Mouse (Mus musculus) midbrain, embryonic 13.5 days (tissue): ENCODE measurements around the gene Cblb. TPM values are rescaled to one million over a fixed set of nuclear protein-coding genes. Genes with fewer than 3 reads are reported as not detected.
A peak's percentile ranks its signal among the peaks of the same experiment; 100 is the strongest.

Source experiments
- ATAC-seq: fragments of 200-750 bp; cut with Nextera tagmentation; 2 replicates; pipeline ENCODE4 v1.8.0; 2017; ENCODE audit warnings: mild to moderate bottlenecking, moderate TSS enrichment, moderate library complexity
- H3K27ac ChIP-seq: fragments of 300-500 bp; sonication (generic); 2 replicates; pipeline ENCODE4 v1.5.1; 2015; ENCODE audit warnings: inconsistent platforms, mild to moderate bottlenecking, moderate library complexity
- H3K27me3 ChIP-seq: fragments of 300-500 bp; sonication (generic); 2 replicates; pipeline ENCODE4 v1.6.1; 2015; ENCODE audit warnings: mild to moderate bottlenecking, inconsistent platforms
- H3K36me3 ChIP-seq: fragments of 300-500 bp; sonication (generic); 2 replicates; pipeline ENCODE4 v1.6.1; 2015; ENCODE audit warnings: mild to moderate bottlenecking, inconsistent platforms
- H3K4me1 ChIP-seq: fragments of 300-500 bp; sonication (generic); replicated peaks from 2 replicates; pipeline ENCODE4 v1.6.1; 2015; ENCODE audit warnings: inconsistent platforms
- H3K4me2 ChIP-seq: fragments of 300-500 bp; sonication (generic); replicated peaks from 2 replicates; pipeline ENCODE4 v1.6.1; 2015; ENCODE audit warnings: moderate library complexity, mild to moderate bottlenecking, inconsistent platforms
- H3K4me3 ChIP-seq: fragments of 300-500 bp; sonication (generic); replicated peaks from 2 replicates; pipeline ENCODE4 v1.5.1; 2015; ENCODE audit warnings: mild to moderate bottlenecking, inconsistent platforms
- H3K9ac ChIP-seq: fragments of 300-500 bp; sonication (generic); replicated peaks from 2 replicates; pipeline ENCODE4 v1.6.1; 2015; ENCODE audit warnings: mild to moderate bottlenecking, inconsistent platforms
- H3K9me3 ChIP-seq: fragments of 300-500 bp; sonication (generic); 2 replicates; pipeline ENCODE4 v1.6.1; 2016; ENCODE audit warnings: mild to moderate bottlenecking, inconsistent platforms
- WGBS: fragments of 180-500 bp; shearing (Covaris S2); methylation state at CpG from one replicate; pipeline ENCODE4 v1.1.7; 2015; 5-methylcytosine and 5-hydroxymethylcytosine counted together
- polyA plus RNA-seq: library from polyadenylated mRNA; unstranded; fragments of >200 nt; fragmentation: Nextera tagmentation; extraction: Ambion mirVana; gene quantifications from 2 replicates; pipeline ENCODE4 v1.2.1, GENCODE M21; 2015

Cblb gene
- polyA plus RNA-seq, 1 experiment from 2014 or later, result 20.1 TPM

DNA sequence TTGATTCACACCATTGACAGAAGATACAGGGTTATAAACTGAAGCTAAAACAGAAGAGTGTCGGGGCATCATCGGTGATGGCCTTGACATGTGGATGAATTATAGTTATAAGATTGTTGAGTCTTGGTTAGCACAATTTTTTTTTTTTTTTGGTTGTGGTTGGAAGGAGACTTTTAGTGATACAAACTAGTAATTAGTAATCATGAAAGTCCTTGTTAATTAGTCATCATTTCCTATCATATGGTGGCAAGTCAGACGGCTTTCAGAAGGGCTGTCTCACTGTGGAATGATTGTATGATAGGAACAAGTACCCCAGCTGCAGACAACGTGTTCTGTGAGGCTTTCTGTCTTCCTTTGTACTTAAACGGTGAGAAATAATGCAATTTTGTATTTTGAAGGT, 76.8 kb downstream of the Cblb start:
- no peak for ATAC-seq

DNA sequence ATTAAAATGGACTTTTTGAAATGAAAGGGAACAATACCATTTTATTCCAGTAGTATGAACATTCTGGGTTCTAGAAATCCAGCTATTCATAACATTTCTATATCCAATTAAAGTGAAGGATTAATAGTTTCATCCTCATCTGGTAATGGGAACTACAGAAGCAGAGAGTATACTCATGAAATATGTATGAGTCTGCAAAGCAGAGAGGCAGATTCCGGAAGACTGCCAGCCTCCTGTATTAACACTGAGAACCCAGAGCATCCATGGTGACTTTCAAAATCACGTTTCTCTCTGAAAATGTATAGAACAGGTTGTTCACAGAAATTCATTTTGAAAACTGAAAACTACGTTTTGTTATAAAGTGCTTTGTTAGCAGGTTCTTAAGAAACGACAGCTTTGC, 83.4 kb downstream of the Cblb start:
- Histone ChIP-seq H3K27me3 (no peaks in the 10 kb centered on the region), H3K4me2 (no peak overlapping the region), H3K4me3 (no peak overlapping the region), H3K4me1 (peaks cover 22% of the 10 kb centered on the region), H3K36me3 (peaks cover 5% of the 10 kb centered on the region), H3K27ac (0 out of 2 replicates have a peak overlapping the region, but pooled peaks have one; percentile 42), H3K9ac (no peak overlapping the region), H3K9me3 (no peaks in the 10 kb centered on the region)
- ATAC-seq, result peak; percentile 77; the same call in 1 of the 2 replicates
- 55% methylated on average over 4 of the region's 4 CpGs for WGBS

More for the DNA sequence above, 76.8 kb downstream of the Cblb start:
- Histone ChIP-seq H3K9ac (no peak overlapping the region), H3K36me3 (peaks cover 3% of the 10 kb centered on the region), H3K4me2 (no peak overlapping the region), H3K9me3 (no peaks in the 10 kb centered on the region), H3K4me3 (no peak overlapping the region), H3K27ac (no peak overlapping the region), H3K27me3 (no peaks in the 10 kb centered on the region), H3K4me1 (no peaks in the 10 kb centered on the region)
- WGBS, result 91% methylated on average over 5 of the region's 5 CpGs

DNA sequence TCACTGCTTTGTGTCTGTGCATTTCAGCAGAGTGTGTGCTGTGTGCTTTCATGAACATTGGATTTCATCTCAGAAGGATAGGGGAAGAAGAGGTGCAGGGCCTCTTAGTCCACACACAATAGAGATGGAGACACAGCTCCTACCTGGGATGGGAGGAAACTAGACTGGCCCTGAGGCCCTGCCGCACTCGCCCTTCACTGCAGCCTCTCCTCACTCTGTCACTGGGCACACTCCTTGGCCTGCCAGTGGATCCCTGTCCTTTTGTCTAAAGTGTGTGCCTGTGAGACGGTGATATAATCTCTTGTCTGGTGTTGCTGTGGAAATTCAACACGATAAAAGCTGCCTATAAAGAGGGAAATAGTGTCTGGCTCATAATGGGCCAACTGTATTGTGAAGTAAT, 88.0 kb downstream of the Cblb start:
- Histone ChIP-seq H3K27ac (no peak overlapping the region), H3K27me3 (no peaks in the 10 kb centered on the region), H3K4me2 (no peak overlapping the region), H3K36me3 (0 out of 2 replicates have a peak, but pooled peaks cover 3% of the 10 kb centered on the region), H3K4me1 (peaks cover 36% of the 10 kb centered on the region), H3K4me3 (no peak overlapping the region), H3K9ac (no peak overlapping the region), H3K9me3 (no peaks in the 10 kb centered on the region)
- WGBS, result 49% methylated on average over 4 of the region's 4 CpGs
- peak; percentile 38; the same call in 1 of the 2 replicates for ATAC-seq

DNA sequence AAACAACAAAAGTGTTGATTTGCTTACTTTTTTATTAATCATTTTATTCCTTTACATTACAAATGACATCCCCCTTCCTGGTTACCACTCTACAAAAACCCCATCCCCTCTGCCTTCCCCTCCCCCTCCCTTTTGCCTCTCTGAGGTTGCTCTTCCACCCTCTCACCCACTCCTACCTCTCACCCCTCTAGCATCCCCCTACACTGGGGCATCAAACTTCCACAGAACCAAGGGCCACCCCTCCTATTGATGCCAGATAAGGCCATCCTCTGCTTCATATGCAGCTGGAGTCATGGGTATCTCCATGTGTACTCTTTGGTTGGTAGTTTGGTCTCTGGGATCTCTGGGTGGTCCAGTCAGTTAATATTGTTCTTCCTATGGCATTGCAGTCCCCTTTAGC, 93.9 kb downstream of the Cblb start:
- no peak overlapping the region for H3K27ac ChIP-seq

DNA sequence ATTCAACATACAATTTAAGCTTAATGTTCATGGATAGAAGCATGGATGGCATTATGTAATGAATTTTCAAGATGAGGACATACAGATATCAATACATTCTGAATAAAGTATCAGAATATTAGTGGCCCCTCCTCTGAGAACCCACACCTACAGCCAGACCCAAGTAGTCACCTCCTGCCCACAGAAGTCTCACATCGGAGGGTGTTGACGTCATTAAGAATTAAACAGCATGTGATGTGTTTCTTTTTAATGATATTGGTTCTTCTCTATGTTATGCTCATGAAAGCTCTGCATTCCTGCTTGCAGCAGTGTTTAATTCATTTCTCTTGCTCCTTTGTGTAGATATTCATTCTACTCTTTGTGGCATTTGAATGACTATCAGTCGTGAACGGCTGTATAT, 94.9 kb downstream of the Cblb start:
- H3K4me1 ChIP-seq, result peaks cover 13% of the 10 kb centered on the region
- H3K27me3 ChIP-seq, result no peaks in the 10 kb centered on the region
- H3K9me3 ChIP-seq, result no peaks in the 10 kb centered on the region
- H3K4me2 ChIP-seq, result no peak overlapping the region
- 79% methylated on average over 4 of the region's 4 CpGs for WGBS
- no peak overlapping the region for H3K4me3 ChIP-seq
- H3K27ac ChIP-seq, result no peak overlapping the region
- H3K36me3 ChIP-seq, result 0 out of 2 replicates have a peak, but pooled peaks cover 3% of the 10 kb centered on the region
- ATAC-seq, result no peak
- H3K9ac ChIP-seq, result no peak overlapping the region

More for the DNA sequence above, 93.9 kb downstream of the Cblb start:
- H3K9ac ChIP-seq, result no peak overlapping the region
- H3K27me3 ChIP-seq, result no peaks in the 10 kb centered on the region
- H3K4me3 ChIP-seq, result no peak overlapping the region
- peaks cover 20% of the 10 kb centered on the region for H3K4me1 ChIP-seq
- 0 out of 2 replicates have a peak, but pooled peaks cover 3% of the 10 kb centered on the region for H3K36me3 ChIP-seq
- ATAC-seq, result no peak
- no peak overlapping the region for H3K4me2 ChIP-seq
- no peaks in the 10 kb centered on the region for H3K9me3 ChIP-seq

DNA sequence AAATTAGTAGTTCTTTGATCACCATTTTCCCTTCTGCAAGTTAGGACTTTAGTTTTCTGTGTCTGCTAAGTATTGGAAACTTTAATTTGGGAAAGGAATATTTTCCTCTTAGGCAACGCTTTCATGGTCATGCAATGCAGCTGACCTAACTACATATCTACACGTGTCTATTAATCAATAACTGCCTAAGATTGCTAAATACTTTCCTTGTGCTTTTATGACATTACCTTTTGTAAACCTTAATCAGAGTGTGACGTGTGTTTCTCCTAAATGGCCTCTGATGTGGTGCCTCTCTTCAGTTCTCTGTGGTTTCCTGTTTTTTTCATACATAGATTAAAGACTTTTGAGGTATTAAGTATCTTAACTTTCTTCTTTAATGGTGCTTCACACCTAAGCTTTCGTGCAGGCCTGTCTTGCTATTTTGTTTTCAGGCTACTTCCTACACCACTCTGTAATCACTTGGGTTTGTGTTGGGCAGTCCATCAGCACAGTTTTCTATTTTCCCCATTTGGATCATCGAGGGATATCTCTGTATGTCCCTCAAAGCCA, 98.4 kb downstream of the Cblb start:
- Histone ChIP-seq H3K4me1 (0 out of 2 replicates have a peak, but pooled peaks cover 4% of the 10 kb centered on the region), H3K9ac (no peak overlapping the region), H3K9me3 (no peaks in the 10 kb centered on the region), H3K27me3 (no peaks in the 10 kb centered on the region), H3K27ac (no peak overlapping the region), H3K4me2 (no peak overlapping the region), H3K4me3 (no peak overlapping the region), H3K36me3 (no peaks in the 10 kb centered on the region)
- ATAC-seq, result no peak
- WGBS, result 92% methylated on average over 5 of the region's 5 CpGs

DNA sequence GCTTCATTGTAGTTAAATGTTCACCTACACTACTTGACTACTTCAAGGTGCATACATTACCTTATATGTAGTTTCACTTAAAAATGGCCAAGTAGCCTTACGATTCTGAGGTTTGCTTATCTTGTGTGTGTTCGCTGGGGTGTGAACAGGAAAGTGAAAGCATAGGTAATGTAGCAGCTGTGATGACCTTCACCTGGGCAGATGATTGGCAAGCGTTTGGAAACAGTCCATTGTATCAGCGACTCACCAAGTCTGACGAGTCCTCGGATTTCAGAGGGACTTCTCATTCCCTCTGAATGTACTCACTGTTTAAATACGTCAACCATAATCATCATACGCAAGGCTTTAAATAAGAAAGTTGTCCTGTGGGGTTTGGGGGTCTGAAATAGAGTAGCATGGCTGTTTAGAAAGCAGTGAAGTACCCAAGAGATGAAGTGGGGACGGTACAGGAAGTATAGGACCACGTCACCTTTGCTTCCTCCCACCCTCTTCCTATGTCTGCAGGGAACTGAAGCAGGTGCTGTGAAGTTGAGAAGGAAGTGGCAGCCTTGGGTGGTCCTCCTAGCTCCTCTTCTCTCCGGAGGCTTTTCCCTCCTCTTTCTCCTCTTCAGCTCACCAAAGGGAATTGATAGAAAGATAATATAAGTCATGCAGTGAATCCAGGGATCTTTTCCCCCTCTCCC, 101.9 kb downstream of the Cblb start:
- Histone ChIP-seq H3K4me2 (no peak overlapping the region), H3K4me1 (0 out of 2 replicates have a peak, but pooled peaks cover 4% of the 10 kb centered on the region), H3K9me3 (no peaks in the 10 kb centered on the region), H3K9ac (no peak overlapping the region), H3K36me3 (no peaks in the 10 kb centered on the region; the same call in 1 of the 2 replicates), H3K27ac (no peak overlapping the region), H3K27me3 (no peaks in the 10 kb centered on the region), H3K4me3 (no peak overlapping the region)
- WGBS, result 91% methylated on average over 11 of the region's 11 CpGs
- no peak for ATAC-seq

DNA sequence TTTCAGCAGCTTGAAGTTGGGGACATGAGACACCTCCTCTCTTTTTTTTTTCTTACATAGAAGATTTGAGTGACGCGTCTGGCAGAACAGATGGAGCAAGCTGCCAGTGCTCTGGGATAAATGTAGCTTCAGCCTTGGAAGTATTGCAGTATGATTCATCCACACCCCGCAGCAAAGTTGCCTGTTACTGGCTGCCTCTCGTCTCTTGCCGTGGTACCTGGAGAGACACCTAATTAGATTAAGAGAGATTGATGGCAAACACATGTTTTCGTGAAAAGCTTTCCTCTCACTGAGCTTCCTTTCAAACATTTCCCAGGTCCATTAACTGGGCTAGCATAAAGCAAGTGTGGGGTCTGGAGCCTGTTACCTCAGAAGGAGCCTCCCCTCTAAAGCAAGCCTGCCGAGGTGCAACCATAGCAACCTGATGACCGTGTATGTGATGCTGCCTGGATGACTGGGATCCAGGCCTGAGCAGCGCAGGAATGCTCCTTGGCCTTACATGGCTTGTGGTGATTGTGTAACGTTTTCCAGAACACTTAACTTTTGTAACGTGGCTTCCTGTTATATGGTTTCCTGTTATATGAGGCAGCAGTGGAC, 103.7 kb downstream of the Cblb start:
- Histone ChIP-seq H3K36me3 (no peaks in the 10 kb centered on the region; the same call in 1 of the 2 replicates), H3K4me1 (no peaks in the 10 kb centered on the region), H3K4me3 (no peak overlapping the region), H3K4me2 (no peak overlapping the region), H3K27me3 (no peaks in the 10 kb centered on the region), H3K27ac (no peak overlapping the region), H3K9me3 (no peaks in the 10 kb centered on the region), H3K9ac (no peak overlapping the region)
- 72% methylated on average over 11 of the region's 11 CpGs for WGBS
- ATAC-seq, result no peak

DNA sequence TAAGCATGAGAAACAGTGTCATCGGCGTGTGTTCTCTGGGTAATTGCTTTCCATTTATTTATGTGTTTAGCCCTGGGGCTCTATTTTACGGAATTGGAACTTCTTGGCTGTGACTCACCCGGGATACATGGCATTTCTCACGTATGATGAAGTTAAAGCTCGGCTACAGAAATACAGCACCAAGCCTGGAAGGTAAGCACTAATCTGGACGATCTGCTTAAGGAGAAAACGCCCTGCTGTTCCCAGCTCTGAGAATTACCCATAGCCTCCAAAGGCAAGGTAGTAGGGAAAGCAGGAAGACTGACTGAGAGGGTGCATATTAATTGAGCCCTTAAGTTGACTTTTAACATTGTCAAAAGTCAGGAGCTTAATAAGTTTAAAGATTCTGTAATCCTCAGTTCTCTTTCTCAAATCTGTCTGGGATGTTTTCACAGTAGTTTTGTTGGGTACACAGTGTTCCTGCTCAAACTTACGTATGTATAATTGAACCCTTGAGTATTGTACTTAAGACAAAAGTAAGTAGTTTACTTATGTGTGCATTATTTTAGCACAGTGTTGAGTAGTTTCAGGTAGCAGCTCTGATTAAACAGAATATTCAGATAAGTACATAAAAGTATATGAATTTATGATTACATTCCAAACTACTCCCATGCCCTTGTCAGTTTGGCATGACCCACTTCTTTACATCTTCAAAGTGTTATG, 104.8 kb downstream of the Cblb start:
- no peak overlapping the region for H3K9ac ChIP-seq
- no peaks in the 10 kb centered on the region for H3K9me3 ChIP-seq
- H3K36me3 ChIP-seq, result no peaks in the 10 kb centered on the region; the same call in 1 of the 2 replicates
- no peak overlapping the region for H3K27ac ChIP-seq
- no peak for ATAC-seq
- H3K4me2 ChIP-seq, result no peak overlapping the region
- no peak overlapping the region for H3K4me3 ChIP-seq
- no peaks in the 10 kb centered on the region for H3K4me1 ChIP-seq
- 86% methylated on average over 9 of the region's 9 CpGs for WGBS
- H3K27me3 ChIP-seq, result no peaks in the 10 kb centered on the region

DNA sequence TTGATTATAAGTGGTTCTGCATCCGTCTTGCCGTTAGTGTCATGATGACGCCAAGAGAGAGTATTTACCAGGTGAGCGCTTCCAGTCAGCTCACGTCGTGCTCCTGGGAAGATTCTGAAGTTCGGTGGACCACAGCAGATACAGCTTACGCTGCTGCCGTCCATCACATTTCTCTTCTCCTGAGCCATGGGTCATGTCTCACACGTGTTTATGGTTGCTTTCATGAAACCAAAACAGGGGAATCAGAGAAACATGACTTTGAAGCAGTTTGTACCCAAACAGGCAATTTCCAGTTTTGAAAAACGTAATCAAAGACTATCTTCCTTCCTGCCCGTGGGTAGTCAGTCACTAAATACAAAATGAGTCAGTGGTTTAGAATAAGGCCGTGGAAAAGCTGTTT, 112.1 kb downstream of the Cblb start:
- ATAC-seq, result no peak
- 93% methylated on average over 13 of the region's 13 CpGs for WGBS
- H3K27ac ChIP-seq, result no peak overlapping the region
- H3K4me3 ChIP-seq, result no peak overlapping the region
- H3K9me3 ChIP-seq, result no peaks in the 10 kb centered on the region
- no peaks in the 10 kb centered on the region for H3K27me3 ChIP-seq
- H3K36me3 ChIP-seq, result peaks cover 12% of the 10 kb centered on the region
- H3K4me2 ChIP-seq, result no peak overlapping the region
- H3K9ac ChIP-seq, result no peak overlapping the region
- H3K4me1 ChIP-seq, result peaks cover 6% of the 10 kb centered on the region

DNA sequence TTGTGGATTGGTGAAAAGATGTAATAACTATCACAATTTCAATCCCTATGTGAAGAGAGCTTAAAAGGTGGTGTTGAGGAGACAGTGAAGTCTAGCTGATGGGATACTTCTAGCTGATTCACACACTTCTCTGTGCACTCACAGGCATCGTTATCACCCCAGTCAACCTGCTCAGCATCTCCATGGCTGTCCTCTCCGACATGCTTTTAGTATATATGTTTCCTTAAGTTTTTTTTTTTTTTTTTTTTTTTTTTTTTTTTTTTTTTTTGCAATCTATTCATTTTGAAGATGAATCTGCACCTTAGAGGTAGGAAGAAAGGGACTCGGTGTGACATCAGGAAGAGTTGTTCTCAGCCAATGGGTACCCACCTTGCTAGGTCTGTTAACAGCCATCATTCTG, 112.8 kb downstream of the Cblb start:
- no peak overlapping the region for H3K4me2 ChIP-seq
- no peak overlapping the region for H3K9ac ChIP-seq
- no peak overlapping the region for H3K27ac ChIP-seq
- 98% methylated on average over 3 of the region's 3 CpGs for WGBS
- H3K36me3 ChIP-seq, result peaks cover 17% of the 10 kb centered on the region
- peaks cover 6% of the 10 kb centered on the region for H3K4me1 ChIP-seq
- no peaks in the 10 kb centered on the region for H3K9me3 ChIP-seq
- no peak for ATAC-seq
- H3K4me3 ChIP-seq, result no peak overlapping the region
- H3K27me3 ChIP-seq, result no peaks in the 10 kb centered on the region

DNA sequence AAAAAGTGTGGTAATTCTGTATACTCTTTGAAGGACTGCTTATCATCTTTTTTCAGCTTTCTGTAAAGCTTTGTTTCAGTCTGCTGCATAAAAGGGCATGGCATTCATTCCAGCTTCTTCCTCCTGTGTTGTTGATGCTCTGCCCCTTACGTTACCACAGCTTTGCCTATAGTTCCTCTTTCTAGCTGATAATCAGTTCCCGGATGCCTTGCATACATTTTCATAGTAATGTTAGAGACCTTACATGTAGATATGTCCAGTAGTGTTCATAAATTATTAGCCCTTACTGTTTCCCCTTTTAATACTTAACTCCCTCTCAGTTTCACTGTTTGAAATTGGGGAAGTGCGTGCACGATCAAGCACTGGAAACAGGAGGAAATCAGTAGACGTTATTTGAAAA, 113.8 kb downstream of the Cblb start:
- Histone ChIP-seq H3K4me3 (no peak overlapping the region), H3K4me2 (no peak overlapping the region), H3K27me3 (no peaks in the 10 kb centered on the region), H3K4me1 (peaks cover 6% of the 10 kb centered on the region), H3K36me3 (peaks cover 20% of the 10 kb centered on the region), H3K9me3 (no peaks in the 10 kb centered on the region), H3K9ac (no peak overlapping the region), H3K27ac (no peak overlapping the region)
- no peak for ATAC-seq
- WGBS, result 84% methylated on average over 5 of the region's 5 CpGs
